Mouse (Mus musculus): ENCODE measurements at regions not wholly inside any gene's neighbourhood (a gene's known extent, or its start where the extent isn't known, plus 50 kb on each side); places are given as distances from the start of the nearest gene placed in this dataset.

- WGBS: 90% methylated on average over 3 of the region's 3 CpGs
- H3K9me3 ChIP-seq (ENCODE audit: control insufficient read depth, low read length): no peaks in the 10 kb centered on the region
- no peak overlapping the region for H3K4me3 ChIP-seq (ENCODE audit: low read depth, low read length)
Measured at GRCm38 (mm10) chr1:78602885-78603284, 54.7 kb upstream of the Acsl3 start.

GRCm38 (mm10) chr1:78604820-78605550 is 52.6 kb upstream of the Acsl3 start:
- H3K27me3 ChIP-seq (replicated peaks; ENCODE audit: control insufficient read depth, insufficient read depth, low read length): no peaks in the 10 kb centered on the region
- no peaks in the 10 kb centered on the region for H3K36me3 ChIP-seq (ENCODE audit: control insufficient read depth, insufficient read depth, low read length)
- H3K4me1 ChIP-seq (ENCODE audit: control insufficient read depth, insufficient read depth, low read length): peaks cover 7% of the 10 kb centered on the region; the same call in 1 of the 2 replicates
- no peak overlapping the region for H3K27ac ChIP-seq (replicated peaks; ENCODE audit: low read depth, low read length)
- no peak overlapping the region for H3K4me2 ChIP-seq (ENCODE audit: low read depth, low read length)
- 75% methylated on average over 9 of the region's 9 CpGs for WGBS
- H3K9me3 ChIP-seq (ENCODE audit: control insufficient read depth, low read length): no peaks in the 10 kb centered on the region
- DNase-seq (ENCODE audit: low spot score): no peak
- H3K4me3 ChIP-seq (ENCODE audit: low read depth, low read length): no peak overlapping the region
- ATAC-seq (ENCODE audit: low read depth): no peak
- no peak overlapping the region for H3K9ac ChIP-seq (ENCODE audit: low read depth, low read length)

More at GRCm38 (mm10) chr1:78602885-78603284, 54.7 kb upstream of the Acsl3 start:
- no peak overlapping the region for H3K27ac ChIP-seq (replicated peaks; ENCODE audit: low read depth, low read length)
- H3K27me3 ChIP-seq (replicated peaks; ENCODE audit: control insufficient read depth, insufficient read depth, low read length): no peaks in the 10 kb centered on the region
- no peak overlapping the region for H3K9ac ChIP-seq (ENCODE audit: low read depth, low read length)
- H3K4me1 ChIP-seq (ENCODE audit: control insufficient read depth, insufficient read depth, low read length): no peaks in the 10 kb centered on the region
- H3K4me2 ChIP-seq (ENCODE audit: low read depth, low read length): no peak overlapping the region
- DNase-seq (ENCODE audit: low spot score) (no peak), ATAC-seq (ENCODE audit: low read depth) (no peak)
- H3K36me3 ChIP-seq (ENCODE audit: control insufficient read depth, insufficient read depth, low read length): no peaks in the 10 kb centered on the region

Measured in embryonic facial prominence, embryonic 14.5 days (tissue).